Mouse (Mus musculus) small intestine, adult 2 months (tissue): ENCODE measurements around the gene Olfr1216.

Source experiments
- CTCF ChIP-seq: fragments of 200-500 bp; IDR thresholded peaks from 2 replicates; pipeline ENCODE4 v1.5.1; 2012; ENCODE audit warnings: low read depth, mild to moderate bottlenecking, control low read depth, inconsistent platforms, low read length, moderate library complexity, mixed read lengths; ENCODE audit not compliant: insufficient replicate concordance, insufficient read length; ENCODE audit errors: extremely low read depth
- POLR2A ChIP-seq: fragments of 200-500 bp; IDR thresholded peaks from 2 replicates; pipeline ENCODE4 v1.6.1; 2012; ENCODE audit warnings: low read depth, mild to moderate bottlenecking, control low read depth, inconsistent platforms, low read length, moderate library complexity

DNA sequence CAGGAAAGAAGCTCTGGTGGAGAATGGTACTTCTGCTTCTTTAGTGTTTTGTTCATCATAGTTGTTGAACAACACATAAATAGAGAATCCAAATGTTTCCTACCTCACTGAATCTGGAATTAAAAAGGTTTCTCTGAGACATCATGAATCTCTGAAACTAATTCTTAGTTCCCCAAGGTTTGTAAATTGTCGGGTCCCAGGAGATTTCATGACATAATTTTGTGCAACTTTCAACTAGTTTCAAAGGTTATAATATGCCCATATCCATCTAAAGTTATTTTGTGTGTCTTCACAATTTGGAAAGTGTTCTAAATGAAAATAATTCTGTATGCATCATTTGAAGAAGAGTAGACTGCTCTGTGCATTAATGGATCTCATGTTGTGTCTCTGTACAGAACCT is at the start of gene Olfr1216:
- TF ChIP-seq POLR2A (no peak), CTCF (no peak)
